Mouse (Mus musculus): Measurements from ENCODE around the gene Parp11. TPM values are rescaled to one million over a fixed set of nuclear protein-coding genes. Genes with fewer than 3 reads are reported as not detected.

Gene Parp11
- polyA plus RNA-seq, 1 experiment from 2014 or later: 26.9 TPM

DNA sequence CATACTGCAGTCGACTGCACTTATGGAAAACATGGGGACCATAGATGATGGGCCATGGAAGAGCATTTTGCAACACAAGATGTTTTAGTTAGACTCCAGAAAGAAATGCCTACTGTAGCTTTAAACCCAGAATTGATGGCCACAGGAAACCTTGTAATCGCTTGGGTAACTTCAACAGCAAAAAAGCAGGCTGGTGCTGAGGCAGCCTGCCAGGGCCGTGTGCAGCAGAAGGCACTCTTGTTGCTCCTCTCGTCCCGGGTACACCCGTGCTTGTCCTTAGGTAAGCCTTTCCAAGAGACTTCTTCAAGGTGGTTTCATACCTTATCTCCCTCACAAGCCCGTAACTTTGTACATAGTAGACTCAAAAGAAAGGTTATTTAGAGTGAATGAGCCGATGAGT lies 74.5 kb downstream of the Parp11 start:
- no peaks in the 10 kb centered on the region for H3K27me3 ChIP-seq (replicated peaks; ENCODE audit: control insufficient read depth, insufficient read depth, low read length)
- H3K9me3 ChIP-seq (ENCODE audit: control insufficient read depth, low read length): no peaks in the 10 kb centered on the region
- no peaks in the 10 kb centered on the region for H3K4me1 ChIP-seq (ENCODE audit: control insufficient read depth, insufficient read depth, low read length)
- H3K4me2 ChIP-seq (ENCODE audit: low read depth, low read length): no peak overlapping the region
- DNase-seq (ENCODE audit: low spot score) (no peak), ATAC-seq (ENCODE audit: low read depth) (no peak)
- no peak overlapping the region for H3K27ac ChIP-seq (replicated peaks; ENCODE audit: low read depth, low read length)
- H3K4me3 ChIP-seq (ENCODE audit: low read depth, low read length): no peak overlapping the region
- 65% methylated on average over 8 of the region's 8 CpGs for WGBS
- no peaks in the 10 kb centered on the region for H3K36me3 ChIP-seq (ENCODE audit: control insufficient read depth, insufficient read depth, low read length)
- no peak overlapping the region for H3K9ac ChIP-seq (ENCODE audit: low read depth, low read length)

DNA sequence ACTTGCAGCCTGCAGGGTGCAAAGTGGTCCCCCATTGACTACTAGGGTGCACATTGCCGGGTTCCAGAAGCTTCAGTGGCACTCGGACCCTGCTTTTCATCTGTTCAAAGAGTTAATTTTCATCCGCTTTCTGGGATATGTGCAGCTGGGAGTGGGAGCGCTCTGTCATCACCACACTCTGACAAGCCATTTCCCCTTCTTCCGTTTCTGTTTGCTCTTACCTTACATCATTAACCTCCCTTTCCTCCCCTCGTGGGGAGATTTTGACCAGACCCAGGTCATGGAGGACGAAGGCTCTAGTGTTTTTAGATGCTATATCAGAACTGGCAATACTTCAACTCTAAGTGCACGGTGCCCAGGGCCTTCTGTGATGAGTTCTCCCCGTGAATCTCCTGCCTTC lies 75.7 kb downstream of the Parp11 start:
- 39% methylated on average over 9 of the region's 9 CpGs for WGBS
- no peak for ATAC-seq (ENCODE audit: low read depth)

DNA sequence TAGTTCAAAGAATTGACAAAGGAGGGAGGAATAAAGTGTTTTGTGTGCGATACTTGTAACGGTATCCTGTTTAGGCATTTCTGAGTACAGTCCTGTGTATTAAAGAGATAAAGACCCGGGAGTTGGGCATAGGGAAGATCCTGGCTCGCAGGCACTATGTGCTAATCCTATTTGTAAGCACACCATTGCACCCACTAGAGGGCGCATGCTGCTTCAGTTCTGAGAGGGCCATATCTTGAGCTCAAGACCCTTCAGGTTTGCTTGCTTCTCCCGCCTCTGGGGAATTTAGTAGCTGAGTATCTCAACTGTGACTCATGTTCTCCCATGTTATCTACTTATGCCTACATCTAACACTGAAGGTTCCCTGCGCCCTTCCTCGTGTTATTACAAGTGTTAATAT lies 77.8 kb downstream of the Parp11 start:
- no peaks in the 10 kb centered on the region for H3K9me3 ChIP-seq (ENCODE audit: control insufficient read depth, low read length)
- H3K4me3 ChIP-seq (ENCODE audit: low read depth, low read length): no peak overlapping the region
- H3K27me3 ChIP-seq (replicated peaks; ENCODE audit: control insufficient read depth, insufficient read depth, low read length): no peaks in the 10 kb centered on the region
- peak; percentile 85 for DNase-seq (ENCODE audit: low spot score)
- H3K36me3 ChIP-seq (ENCODE audit: control insufficient read depth, insufficient read depth, low read length): no peaks in the 10 kb centered on the region
- ATAC-seq (ENCODE audit: low read depth): no peak
- no peak overlapping the region for H3K27ac ChIP-seq (replicated peaks; ENCODE audit: low read depth, low read length)
- H3K4me1 ChIP-seq (ENCODE audit: control insufficient read depth, insufficient read depth, low read length): no peaks in the 10 kb centered on the region
- 42% methylated on average over 8 of the region's 8 CpGs for WGBS
- no peak overlapping the region for H3K9ac ChIP-seq (ENCODE audit: low read depth, low read length)
- H3K4me2 ChIP-seq (ENCODE audit: low read depth, low read length): no peak overlapping the region

More for the DNA sequence above, 75.7 kb downstream of the Parp11 start:
- no peaks in the 10 kb centered on the region for H3K27me3 ChIP-seq (replicated peaks; ENCODE audit: control insufficient read depth, insufficient read depth, low read length)
- no peak for DNase-seq (ENCODE audit: low spot score)
- no peak overlapping the region for H3K27ac ChIP-seq (replicated peaks; ENCODE audit: low read depth, low read length)
- no peaks in the 10 kb centered on the region for H3K9me3 ChIP-seq (ENCODE audit: control insufficient read depth, low read length)
- H3K4me2 ChIP-seq (ENCODE audit: low read depth, low read length): no peak overlapping the region
- no peak overlapping the region for H3K4me3 ChIP-seq (ENCODE audit: low read depth, low read length)
- H3K4me1 ChIP-seq (ENCODE audit: control insufficient read depth, insufficient read depth, low read length): no peaks in the 10 kb centered on the region
- no peak overlapping the region for H3K9ac ChIP-seq (ENCODE audit: low read depth, low read length)
- H3K36me3 ChIP-seq (ENCODE audit: control insufficient read depth, insufficient read depth, low read length): no peaks in the 10 kb centered on the region

DNA sequence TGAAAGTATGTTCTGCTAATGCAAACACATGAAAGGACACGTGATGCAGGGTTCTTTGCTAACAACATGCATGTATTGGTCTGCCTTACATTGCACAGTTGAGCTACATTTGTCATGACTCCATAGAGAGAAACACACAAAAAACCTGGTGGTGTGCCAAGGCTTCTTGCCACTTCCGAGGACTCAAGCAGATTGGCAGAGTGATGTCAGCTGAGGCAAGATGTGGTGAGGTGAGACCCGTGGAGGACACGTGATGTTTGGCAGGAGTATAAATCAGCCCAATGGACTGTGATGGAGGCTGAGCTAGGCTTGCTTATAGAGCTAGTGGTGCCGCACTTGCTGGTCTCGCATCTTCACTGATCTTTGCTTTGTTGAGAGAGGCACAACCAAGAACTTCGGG lies 82.0 kb downstream of the Parp11 start:
- Histone ChIP-seq H3K36me3 (ENCODE audit: control insufficient read depth, insufficient read depth, low read length) (no peaks in the 10 kb centered on the region), H3K9ac (ENCODE audit: low read depth, low read length) (no peak overlapping the region), H3K4me2 (ENCODE audit: low read depth, low read length) (no peak overlapping the region), H3K9me3 (ENCODE audit: control insufficient read depth, low read length) (no peaks in the 10 kb centered on the region), H3K27ac (replicated peaks; ENCODE audit: low read depth, low read length) (no peak overlapping the region), H3K27me3 (replicated peaks; ENCODE audit: control insufficient read depth, insufficient read depth, low read length) (no peaks in the 10 kb centered on the region), H3K4me3 (ENCODE audit: low read depth, low read length) (no peak overlapping the region), H3K4me1 (ENCODE audit: control insufficient read depth, insufficient read depth, low read length) (no peaks in the 10 kb centered on the region)
- DNase-seq (ENCODE audit: low spot score): no peak
- ATAC-seq (ENCODE audit: low read depth): no peak
- WGBS: 83% methylated on average over 7 of the region's 7 CpGs

DNA sequence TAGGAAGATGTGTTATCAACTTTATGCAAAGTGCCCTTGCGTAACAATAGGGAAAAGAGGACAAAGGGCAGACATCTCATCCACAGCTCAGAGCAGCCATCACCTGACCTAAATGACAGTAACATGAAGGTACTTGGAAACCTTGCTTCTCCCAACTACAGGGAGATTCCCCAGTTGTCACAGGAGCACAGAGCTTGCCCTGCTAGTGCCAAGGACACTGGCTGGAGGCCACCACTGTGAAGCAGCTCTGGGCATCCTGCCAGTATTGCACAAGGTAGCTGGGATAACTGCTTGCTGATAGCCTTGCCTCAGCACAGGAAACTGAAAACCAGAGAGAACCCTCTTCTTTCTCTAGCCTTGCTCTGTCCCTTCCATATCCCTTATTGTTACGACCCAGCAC lies 82.8 kb downstream of the Parp11 start:
- Histone ChIP-seq H3K4me2 (ENCODE audit: low read depth, low read length) (no peak overlapping the region), H3K27ac (replicated peaks; ENCODE audit: low read depth, low read length) (no peak overlapping the region), H3K9me3 (ENCODE audit: control insufficient read depth, low read length) (no peaks in the 10 kb centered on the region), H3K4me3 (ENCODE audit: low read depth, low read length) (no peak overlapping the region), H3K4me1 (ENCODE audit: control insufficient read depth, insufficient read depth, low read length) (no peaks in the 10 kb centered on the region), H3K27me3 (replicated peaks; ENCODE audit: control insufficient read depth, insufficient read depth, low read length) (no peaks in the 10 kb centered on the region), H3K9ac (ENCODE audit: low read depth, low read length) (no peak overlapping the region), H3K36me3 (ENCODE audit: control insufficient read depth, insufficient read depth, low read length) (no peaks in the 10 kb centered on the region)
- WGBS: 75% methylated on average over 2 of the region's 2 CpGs
- DNase-seq (ENCODE audit: low spot score) (peak; percentile 70), ATAC-seq (ENCODE audit: low read depth) (peak; percentile 12; the same call in 1 of the 2 replicates)

DNA sequence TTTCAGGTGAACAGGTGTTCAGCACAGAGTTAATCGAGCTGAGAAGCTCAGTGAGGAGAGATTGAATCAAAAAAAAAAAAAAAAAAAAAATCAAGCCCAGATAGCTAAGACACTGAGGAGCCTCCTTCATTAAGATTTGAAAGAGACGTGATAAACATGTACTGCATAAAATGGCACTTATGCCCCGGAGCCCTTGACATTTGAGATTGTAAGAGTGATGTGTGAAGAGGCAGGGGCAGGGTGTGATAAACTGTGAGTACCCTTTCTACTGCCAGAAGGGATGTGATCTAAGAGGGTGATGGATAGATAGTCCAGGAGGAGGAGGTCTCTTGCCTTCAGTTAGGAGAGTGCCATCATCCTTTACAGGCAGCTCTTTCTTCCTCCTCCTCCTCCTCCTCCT lies 83.6 kb downstream of the Parp11 start:
- DNase-seq (ENCODE audit: low spot score) (no peak), ATAC-seq (ENCODE audit: low read depth) (no peak)
- Histone ChIP-seq H3K36me3 (ENCODE audit: control insufficient read depth, insufficient read depth, low read length) (no peaks in the 10 kb centered on the region), H3K9me3 (ENCODE audit: control insufficient read depth, low read length) (no peaks in the 10 kb centered on the region), H3K4me1 (ENCODE audit: control insufficient read depth, insufficient read depth, low read length) (no peaks in the 10 kb centered on the region), H3K27ac (replicated peaks; ENCODE audit: low read depth, low read length) (no peak overlapping the region), H3K4me3 (ENCODE audit: low read depth, low read length) (no peak overlapping the region), H3K4me2 (ENCODE audit: low read depth, low read length) (no peak overlapping the region), H3K27me3 (replicated peaks; ENCODE audit: control insufficient read depth, insufficient read depth, low read length) (no peaks in the 10 kb centered on the region), H3K9ac (ENCODE audit: low read depth, low read length) (no peak overlapping the region)
- 63% methylated on average over 3 of the region's 3 CpGs for WGBS

DNA sequence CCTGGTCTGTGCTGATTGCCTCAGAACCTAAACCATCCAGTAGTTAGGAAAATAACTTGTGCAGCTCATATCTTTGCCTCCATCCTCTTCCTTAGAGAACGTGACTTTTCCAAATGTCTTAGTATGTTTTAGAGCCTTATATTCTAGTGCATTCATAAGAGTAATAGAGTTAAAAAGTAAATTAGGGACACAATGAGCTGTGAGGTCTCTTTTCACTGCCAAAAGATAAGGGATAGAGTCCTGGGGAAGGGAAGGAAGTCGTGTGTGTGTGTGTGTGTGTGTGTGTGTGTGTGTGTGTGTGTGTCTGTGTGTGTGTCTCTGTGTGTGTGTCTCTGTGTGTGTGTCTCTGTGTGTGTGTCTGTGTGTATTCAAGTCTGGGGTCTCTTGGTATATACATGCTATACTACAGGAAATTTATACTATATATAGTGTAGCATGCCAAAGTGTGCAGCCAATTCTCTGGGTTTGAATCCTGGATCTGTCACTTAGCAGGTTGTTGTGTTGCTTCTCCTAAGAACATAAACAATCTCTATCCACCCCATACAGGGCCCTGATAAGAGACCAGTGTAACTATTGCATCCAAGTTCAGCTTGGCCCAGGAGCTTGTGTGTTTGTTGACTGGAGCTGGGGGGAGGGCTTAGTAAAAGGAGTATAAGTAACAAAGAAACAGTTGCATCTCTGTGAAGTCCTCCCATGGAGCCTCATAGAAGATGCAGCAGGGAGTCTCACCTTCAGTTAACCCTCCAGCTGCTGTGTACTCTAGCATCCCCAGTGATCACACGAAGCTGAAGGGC lies 85.0 kb downstream of the Parp11 start:
- H3K27me3 ChIP-seq (replicated peaks; ENCODE audit: control insufficient read depth, insufficient read depth, low read length): no peaks in the 10 kb centered on the region
- no peaks in the 10 kb centered on the region for H3K36me3 ChIP-seq (ENCODE audit: control insufficient read depth, insufficient read depth, low read length)
- H3K27ac ChIP-seq (replicated peaks; ENCODE audit: low read depth, low read length): no peak overlapping the region
- ATAC-seq (ENCODE audit: low read depth) (no peak), DNase-seq (ENCODE audit: low spot score) (no peak)
- no peak overlapping the region for H3K9ac ChIP-seq (ENCODE audit: low read depth, low read length)
- H3K4me1 ChIP-seq (ENCODE audit: control insufficient read depth, insufficient read depth, low read length): no peaks in the 10 kb centered on the region
- H3K4me3 ChIP-seq (ENCODE audit: low read depth, low read length): no peak overlapping the region
- H3K4me2 ChIP-seq (ENCODE audit: low read depth, low read length): no peak overlapping the region
- WGBS: 49% methylated on average over 3 of the region's 3 CpGs
- H3K9me3 ChIP-seq (ENCODE audit: control insufficient read depth, low read length): no peaks in the 10 kb centered on the region

DNA sequence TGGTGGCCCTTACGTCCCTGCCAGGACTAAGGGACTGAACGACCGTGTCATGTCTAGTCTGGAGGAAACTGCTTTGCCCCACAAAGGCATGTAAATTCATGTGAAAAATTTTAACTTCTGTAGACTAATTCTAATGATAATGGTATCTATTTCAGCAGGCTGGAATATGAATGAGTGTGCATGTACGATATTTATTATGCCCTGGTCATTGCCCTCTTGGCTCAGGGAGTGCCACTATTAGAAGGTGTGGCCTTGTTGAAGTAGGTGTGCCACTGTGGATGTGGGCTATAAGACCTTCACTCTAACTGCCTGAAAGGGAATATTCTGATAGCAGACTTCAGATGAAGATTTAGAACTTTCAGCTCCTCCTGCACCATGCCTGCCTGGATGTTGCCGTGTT lies 85.7 kb downstream of the Parp11 start:
- 87% methylated on average over 5 of the region's 5 CpGs for WGBS
- DNase-seq (ENCODE audit: low spot score) (no peak), ATAC-seq (ENCODE audit: low read depth) (no peak)
- no peak overlapping the region for H3K9ac ChIP-seq (ENCODE audit: low read depth, low read length)
- H3K4me2 ChIP-seq (ENCODE audit: low read depth, low read length): no peak overlapping the region
- no peak overlapping the region for H3K27ac ChIP-seq (replicated peaks; ENCODE audit: low read depth, low read length)
- H3K4me3 ChIP-seq (ENCODE audit: low read depth, low read length): no peak overlapping the region
- H3K36me3 ChIP-seq (ENCODE audit: control insufficient read depth, insufficient read depth, low read length): no peaks in the 10 kb centered on the region
- H3K27me3 ChIP-seq (replicated peaks; ENCODE audit: control insufficient read depth, insufficient read depth, low read length): no peaks in the 10 kb centered on the region
- H3K9me3 ChIP-seq (ENCODE audit: control insufficient read depth, low read length): no peaks in the 10 kb centered on the region
- no peaks in the 10 kb centered on the region for H3K4me1 ChIP-seq (ENCODE audit: control insufficient read depth, insufficient read depth, low read length)

DNA sequence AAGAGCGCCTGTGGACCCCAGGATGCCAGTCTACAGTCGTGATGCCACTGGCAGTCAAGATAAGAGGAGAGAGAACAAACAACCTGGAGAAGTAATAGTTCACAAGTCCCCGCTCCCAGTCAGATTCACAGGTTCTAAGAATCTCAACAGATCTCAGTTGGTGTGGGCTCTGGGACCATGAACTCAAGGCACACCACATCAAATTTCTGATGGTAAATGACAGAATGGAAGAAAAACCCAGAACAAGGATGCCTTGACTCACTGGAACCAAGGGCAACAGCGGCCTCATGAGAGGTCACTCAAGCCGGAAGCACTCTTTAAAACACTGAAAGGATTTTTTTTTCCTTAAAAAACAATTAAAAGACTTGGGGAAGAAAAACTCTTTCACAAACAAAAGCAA lies 87.1 kb downstream of the Parp11 start:
- 83% methylated on average over 5 of the region's 5 CpGs for WGBS

More for the DNA sequence above, 87.1 kb downstream of the Parp11 start:
- Histone ChIP-seq H3K9me3 (ENCODE audit: control insufficient read depth, low read length) (no peaks in the 10 kb centered on the region), H3K27ac (replicated peaks; ENCODE audit: low read depth, low read length) (no peak overlapping the region), H3K4me2 (ENCODE audit: low read depth, low read length) (no peak overlapping the region), H3K4me1 (ENCODE audit: control insufficient read depth, insufficient read depth, low read length) (no peaks in the 10 kb centered on the region), H3K9ac (ENCODE audit: low read depth, low read length) (no peak overlapping the region), H3K36me3 (ENCODE audit: control insufficient read depth, insufficient read depth, low read length) (no peaks in the 10 kb centered on the region), H3K27me3 (replicated peaks; ENCODE audit: control insufficient read depth, insufficient read depth, low read length) (no peaks in the 10 kb centered on the region), H3K4me3 (ENCODE audit: low read depth, low read length) (no peak overlapping the region)
- DNase-seq (ENCODE audit: low spot score) (no peak), ATAC-seq (ENCODE audit: low read depth) (no peak)
